Mouse (Mus musculus): ENCODE results near the gene Xab2.

- TF ChIP-seq CTCF (IDR thresholded peaks at IDR 0.05; ENCODE audit: low read depth) = no peak
- TF ChIP-seq EP300 (IDR thresholded peaks at IDR 0.05; ENCODE audit: low read depth) = no peak
Observed at GRCm38 (mm10) chr8:3625445-3625844, 4.3 kb upstream of the Xab2 start, which contains the start of gene Pcp2.

All from liver, postnatal 0 days (tissue).